Comparison of ENCODE assay signal across 20 mouse cellular contexts in the genomic region with DNA sequence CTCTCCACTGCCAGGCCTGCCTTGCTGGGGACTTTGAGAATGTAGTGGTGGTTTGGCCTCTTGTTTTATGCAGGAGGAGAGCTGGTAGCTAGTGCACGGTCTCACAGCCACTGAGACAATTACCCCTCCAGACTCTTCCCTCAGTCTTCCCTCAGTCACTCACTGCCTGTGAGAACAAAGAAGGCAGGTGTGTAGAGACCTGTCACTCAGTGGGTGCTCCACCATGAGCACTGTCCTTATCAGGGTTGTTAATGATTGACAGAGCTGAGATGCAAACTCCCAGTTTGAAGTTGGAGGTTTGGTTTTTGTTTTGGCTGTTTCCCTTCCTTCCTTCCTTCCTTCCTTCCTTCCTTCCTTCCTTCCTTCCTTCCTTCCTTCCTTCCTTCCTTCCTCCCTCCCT. TPM values are rescaled to one million over a fixed set of nuclear protein-coding genes. Genes with fewer than 3 reads are reported as not detected.
DNase-seq lines count a peak whose midpoint lies in the region; ATAC-seq lines count a peak whose summit lies in the region.
"Had no signal": no experiment of that assay in that cellular context is flagged by ENCODE, and none has a peak within 500 bp of the region (broad histone marks: within the 10 kb centered on the region; RNA-seq: fewer than 3 reads in every experiment).

No protein-coding gene starts in this region.

- H3K4me3 ChIP-seq in liver, embryonic 11.5 days (ENCODE audit: low read depth, low read length): no peak overlapping the region
- no peak overlapping the region for H3K4me3 ChIP-seq in intestine, embryonic 15.5 days (replicated peaks)
- no peak overlapping the region for H3K4me3 ChIP-seq in liver, embryonic 16.5 days (ENCODE audit: low read depth, low read length)
- no peak overlapping the region for H3K4me3 ChIP-seq in stomach, embryonic 16.5 days (replicated peaks; ENCODE audit: low read length)
- H3K4me3 ChIP-seq: embryonic facial prominence, embryonic 10.5 days; forebrain, embryonic 13.5 days; heart, embryonic 15.5 days; hindbrain, embryonic 13.5 days had no signal

- peaks cover 16% of the 10 kb centered on the region; the same call in 1 of the 2 replicates for H3K4me1 ChIP-seq in liver, embryonic 11.5 days (replicated peaks; ENCODE audit: control insufficient read depth, insufficient read depth, low read length)
- peaks cover 6% of the 10 kb centered on the region for H3K4me1 ChIP-seq in intestine, embryonic 15.5 days (replicated peaks)
- H3K4me1 ChIP-seq in liver, embryonic 16.5 days (ENCODE audit: control insufficient read depth, low read depth, low read length): peaks cover 2% of the 10 kb centered on the region; the same call in 1 of the 2 replicates
- H3K4me1 ChIP-seq in stomach, embryonic 16.5 days (ENCODE audit: control insufficient read depth, insufficient read depth, low read length): no peaks in the 10 kb centered on the region
- H3K4me1 ChIP-seq: forebrain, embryonic 13.5 days; hindbrain, embryonic 13.5 days had no signal

- no peaks in the 10 kb centered on the region for H3K27me3 ChIP-seq in liver, embryonic 11.5 days (replicated peaks; ENCODE audit: control insufficient read depth, insufficient read depth, low read length)
- no peaks in the 10 kb centered on the region for H3K27me3 ChIP-seq in intestine, embryonic 15.5 days (replicated peaks)
- H3K27me3 ChIP-seq in liver, embryonic 16.5 days (ENCODE audit: control insufficient read depth, insufficient read depth, low read depth, low read length): no peaks in the 10 kb centered on the region
- no peaks in the 10 kb centered on the region for H3K27me3 ChIP-seq in stomach, embryonic 16.5 days (ENCODE audit: control insufficient read depth, insufficient read depth, low read length)
- H3K27me3 ChIP-seq: CH12.LX; forebrain, embryonic 13.5 days; heart, embryonic 15.5 days; hindbrain, embryonic 13.5 days; Patski had no signal

- H3K9ac ChIP-seq in liver, embryonic 11.5 days (ENCODE audit: low read depth, low read length): no peak overlapping the region
- no peak overlapping the region for H3K9ac ChIP-seq in intestine, embryonic 15.5 days
- no peak overlapping the region for H3K9ac ChIP-seq in liver, embryonic 16.5 days (ENCODE audit: low read depth, low read length)
- no peak overlapping the region for H3K9ac ChIP-seq in stomach, embryonic 16.5 days (ENCODE audit: low read length)
- H3K9ac ChIP-seq: forebrain, embryonic 13.5 days; forebrain, postnatal 0 days; heart, embryonic 15.5 days; hindbrain, embryonic 13.5 days had no signal

- peak overlapping the region; percentile 39; the same call in 1 of the 2 replicates for H3K27ac ChIP-seq in liver, embryonic 11.5 days (ENCODE audit: low read depth, low read length)
- 0 out of 2 replicates have a peak overlapping the region, but pooled peaks have one; percentile 41 for H3K27ac ChIP-seq in intestine, embryonic 15.5 days
- no peak overlapping the region for H3K27ac ChIP-seq in liver, embryonic 16.5 days (ENCODE audit: low read length)
- H3K27ac ChIP-seq in stomach, embryonic 16.5 days (ENCODE audit: low read length): no peak overlapping the region
- H3K27ac ChIP-seq: embryonic facial prominence, embryonic 10.5 days; forebrain, embryonic 13.5 days; heart, embryonic 15.5 days; hindbrain, embryonic 13.5 days had no signal

- no peaks in the 10 kb centered on the region for H3K36me3 ChIP-seq in liver, embryonic 11.5 days (ENCODE audit: control insufficient read depth, insufficient read depth, low read length)
- no peaks in the 10 kb centered on the region for H3K36me3 ChIP-seq in intestine, embryonic 15.5 days
- no peaks in the 10 kb centered on the region for H3K36me3 ChIP-seq in liver, embryonic 16.5 days (ENCODE audit: control insufficient read depth, insufficient read depth)
- H3K36me3 ChIP-seq in stomach, embryonic 16.5 days (ENCODE audit: control insufficient read depth, insufficient read depth, low read length): no peaks in the 10 kb centered on the region
- H3K36me3 ChIP-seq: embryonic facial prominence, embryonic 10.5 days; heart, embryonic 15.5 days; hindbrain, embryonic 13.5 days had no signal

- no peak for ATAC-seq in liver, embryonic 11.5 days (replicated peaks; ENCODE audit: low FRiP score)
- ATAC-seq in intestine, embryonic 15.5 days: peak; percentile 83
- ATAC-seq in liver, embryonic 16.5 days (ENCODE audit: low read depth): peak; percentile 58; the same call in 1 of the 2 replicates
- ATAC-seq in stomach, embryonic 16.5 days (ENCODE audit: insufficient read depth, low FRiP score): peak; percentile 65
- ATAC-seq: activated CD4-positive, CD25-positive, alpha-beta regulatory T cell, adult 4 months; forebrain, embryonic 13.5 days; forebrain, postnatal 0 days; Patski had no signal

- 65% methylated on average over 1 of the region's 1 CpGs for WGBS in liver, embryonic 11.5 days
- 45% methylated on average over 1 of the region's 1 CpGs for WGBS in intestine, embryonic 15.5 days
- WGBS in liver, embryonic 16.5 days (ENCODE audit: insufficient replicate concordance): 57% methylated on average over 1 of the region's 1 CpGs
- 35% methylated on average over 1 of the region's 1 CpGs for WGBS in stomach, embryonic 16.5 days

- H3K9me3 ChIP-seq in liver, embryonic 11.5 days (ENCODE audit: control insufficient read depth, low read length): no peaks in the 10 kb centered on the region
- H3K9me3 ChIP-seq in intestine, embryonic 15.5 days: no peaks in the 10 kb centered on the region
- H3K9me3 ChIP-seq in liver, embryonic 16.5 days (replicated peaks; ENCODE audit: control insufficient read depth, low read length): no peaks in the 10 kb centered on the region
- H3K9me3 ChIP-seq in stomach, embryonic 16.5 days (replicated peaks; ENCODE audit: control insufficient read depth, low read length): no peaks in the 10 kb centered on the region
- H3K9me3 ChIP-seq: embryonic facial prominence, embryonic 10.5 days; forebrain, embryonic 13.5 days; heart, embryonic 15.5 days; hindbrain, embryonic 13.5 days had no signal

- no peak for DNase-seq in liver, embryonic 11.5 days (ENCODE audit: low spot score)
- no peak for DNase-seq in liver
- no peak for DNase-seq in neural tube, embryonic 10.5 days (ENCODE audit: extremely low spot score, low spot score)
- no peak for DNase-seq in kidney, postnatal 14 days
- DNase-seq: adrenal gland, postnatal 25 days; cerebellum, adult 2 months; cerebellum, postnatal 10 days; forebrain, postnatal 0 days; gastrocnemius, postnatal 14 days; heart, postnatal 14 days had no signal

- no peak overlapping the region for H3K4me2 ChIP-seq in liver, embryonic 11.5 days
- no peak overlapping the region for H3K4me2 ChIP-seq in intestine, embryonic 15.5 days (replicated peaks)
- no peak overlapping the region for H3K4me2 ChIP-seq in liver, embryonic 16.5 days (ENCODE audit: low read depth, low read length)
- H3K4me2 ChIP-seq in stomach, embryonic 16.5 days (ENCODE audit: low read depth, low read length): no peak overlapping the region
- H3K4me2 ChIP-seq: forebrain, embryonic 13.5 days; heart, embryonic 15.5 days; hindbrain, embryonic 13.5 days had no signal

RNA-seq across cellular contexts. Expression of a gene that starts 3.2 kb away (rescaled TPM):
- 65.6 and 71.8 TPM in 2 replicates for polyA plus RNA-seq in liver, embryonic 11.5 days (2014; fragmentation: Nextera tagmentation; extraction: Ambion mirVana)
- polyA plus RNA-seq in intestine, embryonic 15.5 days (2015; fragmentation: Nextera tagmentation; extraction: Ambion mirVana): 203 and 215 TPM in 2 replicates
- 26.9 and 30.5 TPM in 2 replicates for polyA plus RNA-seq in liver, embryonic 16.5 days (2015; fragmentation: Nextera tagmentation; extraction: Ambion mirVana)
- polyA plus RNA-seq in stomach, embryonic 16.5 days (2015; fragmentation: Nextera tagmentation; extraction: Ambion mirVana): 229 and 245 TPM in 2 replicates

RNA-seq across cellular contexts. Expression of a gene that starts 42.9 kb away (rescaled TPM):
- 22.5 and 22.8 TPM in 2 replicates for polyA plus RNA-seq in liver, embryonic 11.5 days (2014; fragmentation: Nextera tagmentation; extraction: Ambion mirVana)
- polyA plus RNA-seq in intestine, embryonic 15.5 days (2015; fragmentation: Nextera tagmentation; extraction: Ambion mirVana): 44.5 and 44.6 TPM in 2 replicates
- polyA plus RNA-seq in liver, embryonic 16.5 days (2015; fragmentation: Nextera tagmentation; extraction: Ambion mirVana): 4.8 and 5.0 TPM in 2 replicates
- polyA plus RNA-seq in stomach, embryonic 16.5 days (2015; fragmentation: Nextera tagmentation; extraction: Ambion mirVana): 77.4 and 80.5 TPM in 2 replicates

RNA-seq across cellular contexts. Expression of a gene that starts 56.2 kb away (rescaled TPM):
- 42.1 and 58.2 TPM in 2 replicates for polyA plus RNA-seq in liver, embryonic 11.5 days (2014; fragmentation: Nextera tagmentation; extraction: Ambion mirVana)
- 5.4 and 8.3 TPM in 2 replicates for polyA plus RNA-seq in intestine, embryonic 15.5 days (2015; fragmentation: Nextera tagmentation; extraction: Ambion mirVana)
- 8.8 and 15.6 TPM in 2 replicates for polyA plus RNA-seq in liver, embryonic 16.5 days (2015; fragmentation: Nextera tagmentation; extraction: Ambion mirVana)
- 6.2 and 84.9 TPM in 2 replicates for polyA plus RNA-seq in stomach, embryonic 16.5 days (2015; fragmentation: Nextera tagmentation; extraction: Ambion mirVana)
- polyA plus RNA-seq: activated CD4-positive, CD25-positive, alpha-beta regulatory T cell, adult 4 months had no signal

Comparison
In these comparisons a context has a peak if more than half of its experiments do, and no peak if none do; other contexts are left out.
1. H3K27ac ChIP-seq: peak in liver, embryonic 11.5 days (single experiment) and intestine, embryonic 15.5 days (single experiment); none in liver, embryonic 16.5 days (single experiment) and stomach, embryonic 16.5 days (single experiment).